Mouse (Mus musculus) C3H10T1/2 (cell line): Measurements from ENCODE around the gene Gm17606. TPM values are rescaled to one million over a fixed set of nuclear protein-coding genes. Genes with fewer than 3 reads are reported as not detected.

Experiments used
- polyA plus RNA-seq, 2 experiments: library from polyadenylated mRNA; unstranded; fragments of >200 nt; fragmentation: generic; extraction: Trizol; gene quantifications; one replicate each; pipeline ENCODE4 v1.2.1; 2012; ENCODE audit warnings: missing spikeins in 2 of 2

The Gm17606 gene
- polyA plus RNA-seq = not detected

GRCm38 (mm10) chr14:54640946-54641304 is at the start of gene Gm17606:
TSS of gene Gm17606 (plus strand) at chr14:54640952.

GRCm38 (mm10) chr14:54605752-54606321 is 34.9 kb upstream of the Gm17606 start, which contains the start of gene 4931414P19Rik:
TSS of gene 4931414P19Rik (minus strand) at chr14:54605993.

GRCm38 (mm10) chr14:54617897-54618365 is 22.8 kb upstream of the Gm17606 start, which contains the start of gene Psmb5:
TSS of gene Psmb5 (minus strand) at chr14:54618022.

GRCm38 (mm10) chr14:54621133-54621532 is 19.6 kb upstream of the Gm17606 start, which contains the start of gene Psmb11:
TSS of gene Psmb11 (plus strand) at chr14:54621433.

GRCm38 (mm10) chr14:54641305-54641969 is 685 bp downstream of the Gm17606 start, which contains the start of gene Cdh24:
TSS of gene Cdh24 (minus strand) at chr14:54641364.

GRCm38 (mm10) chr14:54686063-54686521 is 45.3 kb downstream of the Gm17606 start, which contains the start of gene 1700123O20Rik:
TSS of gene 1700123O20Rik (plus strand) at chr14:54686216.

GRCm38 (mm10) chr14:54686522-54687143 is 45.9 kb downstream of the Gm17606 start, which contains the start of gene Acin1:
TSS of gene Acin1 (minus strand) at chr14:54686931.

Other genes with a start within 250 kb of the Gm17606 start
- gene Slc7a7, start 223.2 kb upstream of the Gm17606 start, polyA plus RNA-seq = 1 to 10 TPM in 1 of 2 experiments, under 1 TPM in 1; 0.19 to 1.9 TPM
- gene Mrpl52, start 214.0 kb upstream of the Gm17606 start, polyA plus RNA-seq = 100 to 1,000 TPM; 362 to 381 TPM
- 100 to 1,000 TPM in 1 of 2 experiments, 10 to 100 TPM in 1; 33.7 to 322 TPM for gene Mmp14, start 209.3 kb upstream of the Gm17606 start, polyA plus RNA-seq
- gene Lrp10, start 176.8 kb upstream of the Gm17606 start, polyA plus RNA-seq = 10 to 100 TPM; 33.4 to 60.8 TPM
- under 1 TPM in 1 of 2 experiments, not detected in 1; 0.18 TPM for gene Rem2, start 164.9 kb upstream of the Gm17606 start, polyA plus RNA-seq
- gene Prmt5, start 123.4 kb upstream of the Gm17606 start, polyA plus RNA-seq = 10 to 100 TPM; 35.7 to 56.0 TPM
- 10 to 100 TPM; 27.7 to 29.6 TPM for gene Haus4, start 86.3 kb upstream of the Gm17606 start, polyA plus RNA-seq
- 10 to 100 TPM; 13.2 to 19.5 TPM for gene Ajuba, start 63.4 kb upstream of the Gm17606 start, polyA plus RNA-seq
- gene 4931414P19Rik, start 35.0 kb upstream of the Gm17606 start, polyA plus RNA-seq = 1 to 10 TPM; 1.4 to 8.7 TPM
- 100 to 1,000 TPM; 235 to 495 TPM for gene Psmb5, start 22.9 kb upstream of the Gm17606 start, polyA plus RNA-seq
- gene Psmb11, start 19.5 kb upstream of the Gm17606 start, polyA plus RNA-seq = under 1 TPM; 0.02 TPM
- gene Cdh24, start 412 bp downstream of the Gm17606 start, polyA plus RNA-seq = 1 to 10 TPM in 1 of 2 experiments, under 1 TPM in 1; 0.97 to 2.1 TPM
- gene 1700123O20Rik, start 45.3 kb downstream of the Gm17606 start, polyA plus RNA-seq = 10 to 100 TPM in 1 of 2 experiments, 1 to 10 TPM in 1; 7.4 to 30.1 TPM
- gene Acin1, start 46.0 kb downstream of the Gm17606 start, polyA plus RNA-seq = 10 to 100 TPM; 31.4 to 94.4 TPM
- gene Gm29776, start 57.9 kb downstream of the Gm17606 start, polyA plus RNA-seq = under 1 TPM in 1 of 2 experiments, not detected in 1; 0.06 TPM
- gene Cebpe, start 71.2 kb downstream of the Gm17606 start, polyA plus RNA-seq = not detected
- under 1 TPM in 1 of 2 experiments, not detected in 1; 0.01 TPM for gene Slc7a8, start 141.0 kb downstream of the Gm17606 start, polyA plus RNA-seq
- gene Rnf212b, start 173.2 kb downstream of the Gm17606 start, polyA plus RNA-seq = not detected
- gene Homez, start 230.0 kb downstream of the Gm17606 start, polyA plus RNA-seq = 1 to 10 TPM in 1 of 2 experiments, under 1 TPM in 1; 0.33 to 2.6 TPM
- under 1 TPM; 0.53 to 0.73 TPM for gene Ppp1r3e, start 236.6 kb downstream of the Gm17606 start, polyA plus RNA-seq
- 10 to 100 TPM in 1 of 2 experiments, 1 to 10 TPM in 1; 2.4 to 13.8 TPM for gene Bcl2l2, start 242.4 kb downstream of the Gm17606 start, polyA plus RNA-seq
- 1 to 10 TPM in 1 of 2 experiments, under 1 TPM in 1; 0.08 to 1.2 TPM for gene Gm20521, start 242.5 kb downstream of the Gm17606 start, polyA plus RNA-seq